Mouse (Mus musculus) bone marrow, adult 2 months (tissue): ENCODE measurements around the gene Slamf6.
"Not testable (repeated sequence)": the region's sequence is repeated elsewhere in the genome, so short reads cannot be mapped to it uniquely, and the experiment has no call there.

Experiments
- CTCF ChIP-seq: fragments of 200-500 bp; IDR thresholded peaks from 2 replicates; pipeline ENCODE4 v1.5.1; 2011; ENCODE audit warnings: low read length, control low read depth; ENCODE audit not compliant: control insufficient read depth, insufficient read depth
- POLR2A ChIP-seq: fragments of 200-500 bp; IDR thresholded peaks from 2 replicates; pipeline ENCODE4 v1.6.1; 2011; ENCODE audit warnings: low read depth, mild to moderate bottlenecking, control low read depth, low read length, borderline replicate concordance; ENCODE audit not compliant: control insufficient read depth

- TF ChIP-seq POLR2A, CTCF: not testable (repeated sequence)
Observed at GRCm38 (mm10) chr1:171974361-171974760, 57.0 kb downstream of the Slamf6 start.
